Mouse (Mus musculus) thymus, adult 18-20 months (tissue): ENCODE results near the gene Slc18b1.

ENCODE experiments used
- DNase-seq, 2 experiments: peaks; one replicate each; pipeline ENCODE4 v3.0.0; 2022; ENCODE audit warnings: mixed read lengths in 2 of 2

The Slc18b1 gene

DNA sequence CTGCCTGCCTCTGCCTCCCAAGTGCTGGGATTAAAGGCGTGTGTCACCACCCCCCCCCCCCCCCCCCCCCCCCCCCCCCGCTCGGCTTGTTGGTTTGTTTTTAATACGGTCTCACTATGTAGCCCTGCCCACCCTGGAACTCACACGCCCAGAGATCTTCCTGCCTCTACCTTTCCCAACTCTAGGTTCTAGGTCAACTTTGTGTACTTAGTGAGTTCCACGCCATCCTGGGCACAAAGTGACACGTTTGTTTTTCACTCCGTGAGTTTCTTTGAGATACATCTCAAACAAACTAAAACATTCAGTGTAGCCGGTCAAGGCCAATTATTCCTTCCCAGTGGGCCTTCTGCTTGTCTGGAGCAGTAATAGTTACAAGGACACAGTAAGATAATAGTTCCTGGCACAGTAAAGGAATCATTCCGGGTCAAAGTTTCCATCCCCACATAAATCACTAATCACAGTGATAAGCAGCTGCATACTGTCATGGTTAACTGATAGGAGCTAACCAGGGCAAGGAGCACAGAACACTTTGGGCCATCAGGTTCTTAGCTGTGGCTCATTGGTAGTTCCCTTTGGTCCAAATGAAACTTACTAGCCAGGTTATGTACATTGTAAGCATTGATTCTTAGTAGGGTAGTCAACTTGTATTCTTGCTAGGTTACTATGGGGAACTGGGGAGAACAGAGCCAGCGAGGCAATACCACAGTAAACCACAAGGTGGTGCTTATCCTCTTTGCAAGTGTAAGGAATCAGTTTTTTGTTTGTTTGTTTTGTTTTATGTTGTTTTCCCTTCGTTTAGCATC, 15.1 kb downstream of the Slc18b1 start:
- no peak for DNase-seq

DNA sequence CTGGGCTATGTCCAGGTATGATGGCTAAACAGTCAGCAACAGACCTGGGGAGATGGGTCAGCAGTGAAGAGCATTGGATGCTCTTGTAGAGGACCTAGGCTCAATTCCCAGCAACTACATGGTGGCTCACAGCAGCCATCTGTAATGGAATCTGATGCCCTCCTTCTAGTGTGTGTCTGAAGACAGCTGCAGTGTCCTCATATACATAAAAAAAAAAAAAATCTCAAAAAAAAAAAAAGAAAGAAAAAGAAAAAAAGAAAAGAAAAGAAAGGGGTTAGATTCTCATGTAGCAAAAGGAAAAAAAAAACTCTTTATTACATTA, 15.6 kb downstream of the Slc18b1 start:
- DNase-seq, result no peak

- no peak for DNase-seq
Measured at GRCm38 (mm10) chr10:23812852-23813766, 16.3 kb downstream of the Slc18b1 start.

DNA sequence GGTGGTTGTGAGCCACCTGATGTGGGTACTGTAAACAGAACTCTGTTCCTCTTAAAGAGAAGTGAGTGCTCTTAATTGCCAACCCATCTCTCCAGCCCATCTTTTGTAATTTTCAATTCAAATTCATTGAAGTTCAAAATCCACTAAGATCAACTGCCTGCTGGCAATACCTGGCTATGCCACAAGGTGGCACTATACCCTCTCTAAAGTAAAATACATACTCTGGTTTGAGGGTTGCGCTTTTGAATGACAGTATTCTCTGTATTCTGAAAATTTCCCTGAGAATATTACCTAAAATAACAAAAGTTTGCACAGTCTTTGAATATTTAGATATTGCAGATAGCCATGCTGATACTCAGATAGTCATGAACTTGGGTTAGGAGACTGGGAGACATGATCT, 18.4 kb downstream of the Slc18b1 start:
- no peak for DNase-seq

- DNase-seq, result no peak
Measured at GRCm38 (mm10) chr10:23816241-23816640, 19.5 kb downstream of the Slc18b1 start.

- no peak for DNase-seq
Measured at GRCm38 (mm10) chr10:23826516-23826915, 29.7 kb downstream of the Slc18b1 start.

- no peak for DNase-seq
Measured at GRCm38 (mm10) chr10:23836003-23836964, 39.5 kb downstream of the Slc18b1 start.

- no peak for DNase-seq
Measured at GRCm38 (mm10) chr10:23837115-23837514, 40.3 kb downstream of the Slc18b1 start.

DNA sequence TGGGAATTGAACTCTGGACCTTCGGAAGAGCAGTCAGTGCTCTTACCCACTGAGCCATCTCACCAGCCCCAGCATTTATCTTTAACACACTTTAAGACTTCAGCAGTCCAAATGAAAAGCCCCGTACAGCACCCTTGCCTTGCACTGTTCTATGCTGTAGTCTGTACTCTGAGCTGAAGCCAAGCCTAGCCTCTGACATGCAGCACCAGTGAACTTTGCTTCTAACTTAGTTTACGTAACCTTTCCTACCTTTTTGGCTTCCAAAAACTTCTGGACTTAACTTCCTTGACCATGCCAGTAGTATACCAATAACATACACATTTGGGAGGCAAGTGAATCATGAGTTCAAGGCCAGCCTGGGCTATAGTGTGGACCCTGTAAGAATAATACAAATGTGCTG, 42.1 kb downstream of the Slc18b1 start:
- DNase-seq, result no peak

DNA sequence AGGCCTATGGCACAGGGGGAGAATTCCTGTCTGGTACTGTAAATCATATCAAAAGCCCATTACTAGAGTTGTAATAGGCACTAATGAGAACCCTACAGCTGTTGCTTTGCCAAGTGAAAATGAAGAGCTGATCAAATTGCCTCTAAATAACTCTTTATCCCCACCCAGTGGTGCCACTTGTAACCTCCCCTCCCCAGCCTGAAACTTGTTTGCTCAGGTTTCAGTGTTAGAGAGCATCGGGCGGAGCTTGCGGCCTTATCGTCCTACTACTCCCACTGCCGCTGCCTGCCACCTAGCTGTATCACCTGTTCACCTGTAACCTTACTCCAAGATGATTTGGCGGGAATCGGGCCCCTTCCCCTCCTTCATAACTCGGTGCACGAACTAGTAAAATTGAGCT, 42.6 kb downstream of the Slc18b1 start:
- no peak for DNase-seq

- DNase-seq, result no peak
Measured at GRCm38 (mm10) chr10:23840496-23840895, 43.7 kb downstream of the Slc18b1 start.

- no peak for DNase-seq
Measured at GRCm38 (mm10) chr10:23851228-23851912, 54.6 kb downstream of the Slc18b1 start, which contains the start of gene Vnn3. TSS of gene Vnn3 (plus strand) at chr10:23851462.

GRCm38 (mm10) chr10:23852096-23852495, 55.3 kb downstream of the Slc18b1 start:
- DNase-seq, result no peak

DNA sequence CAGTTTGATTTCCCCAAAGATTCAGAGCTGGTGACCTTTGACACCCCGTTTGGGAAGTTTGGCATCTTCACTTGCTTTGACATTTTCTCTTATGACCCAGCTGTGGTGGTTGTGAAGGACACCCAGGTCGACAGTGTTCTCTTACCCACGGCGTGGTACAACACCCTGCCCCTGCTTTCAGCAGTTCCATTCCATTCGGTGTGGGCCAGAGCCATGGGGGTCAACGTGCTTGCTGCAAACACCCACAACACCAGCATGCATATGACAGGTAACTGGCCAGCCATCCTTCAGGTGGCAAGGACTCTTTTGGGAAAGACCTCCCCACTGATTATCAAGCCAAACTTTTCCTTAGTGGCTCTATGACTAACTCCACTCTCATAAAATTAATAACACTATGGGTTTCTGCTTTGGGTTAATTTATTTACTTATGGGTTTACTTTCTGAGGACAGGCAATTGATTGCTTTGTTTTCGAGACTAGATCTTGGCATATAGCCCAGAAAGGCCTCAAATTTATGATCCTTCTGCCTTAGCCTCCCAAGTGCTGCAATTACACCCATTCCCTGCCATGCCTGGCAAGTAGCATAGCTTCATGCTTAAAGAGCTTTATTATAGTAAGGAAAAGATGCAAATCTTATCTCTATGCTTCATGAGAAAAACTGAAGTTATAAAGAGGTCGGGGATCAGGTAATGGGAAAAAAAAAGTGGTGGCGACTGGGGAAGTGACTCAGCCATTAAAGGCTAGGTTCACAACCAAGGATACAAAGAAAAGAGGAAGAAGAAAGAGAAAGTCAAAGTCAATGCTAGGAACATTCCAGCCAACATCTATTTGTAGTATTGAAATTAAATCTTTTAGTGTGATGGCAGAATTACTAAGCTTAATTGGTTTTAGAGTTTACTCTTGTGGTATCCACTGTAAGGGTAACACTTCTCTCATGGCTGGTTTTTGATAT, 67.9 kb downstream of the Slc18b1 start:
- no peak for DNase-seq
